Mouse (Mus musculus) ES-Bruce4 (cell line): ENCODE measurements around the gene 1810049J17Rik. TPM values are rescaled to one million over a fixed set of nuclear protein-coding genes. Genes with fewer than 3 reads are reported as not detected.

Experiments used
- H3K27ac ChIP-seq: 2 replicates; pipeline ENCODE4 v1.5.1; 2012; ENCODE audit warnings: low read length, inconsistent platforms; ENCODE audit not compliant: insufficient read depth
- H3K27me3 ChIP-seq: 2 replicates; pipeline ENCODE4 v1.6.1; 2012; ENCODE audit warnings: mild to moderate bottlenecking, low read length, inconsistent platforms; ENCODE audit not compliant: control insufficient read depth, poor library complexity, insufficient read depth, severe bottlenecking
- H3K36me3 ChIP-seq: 2 replicates; pipeline ENCODE4 v1.6.1; 2012; ENCODE audit warnings: inconsistent platforms, mild to moderate bottlenecking, low read length, moderate library complexity; ENCODE audit not compliant: control insufficient read depth, poor library complexity, insufficient read depth, severe bottlenecking
- H3K4me1 ChIP-seq: one replicate; pipeline ENCODE4 v1.8.1; 2011; ENCODE audit warnings: low read length; ENCODE audit not compliant: control insufficient read depth, insufficient read depth
- H3K4me3 ChIP-seq: 2 replicates; pipeline ENCODE4 v1.5.1; 2011; ENCODE audit warnings: low read depth, mild to moderate bottlenecking, low read length
- H3K9ac ChIP-seq: 2 replicates; pipeline ENCODE4 v1.6.1; 2012; ENCODE audit warnings: low read depth, mild to moderate bottlenecking, inconsistent platforms; ENCODE audit not compliant: poor library complexity, severe bottlenecking
- H3K9me3 ChIP-seq: replicated peaks from 2 replicates; pipeline ENCODE4 v1.6.1; 2012; ENCODE audit warnings: mild to moderate bottlenecking, low read length, inconsistent platforms; ENCODE audit not compliant: control insufficient read depth, poor library complexity, insufficient read depth, severe bottlenecking
- CTCF ChIP-seq: IDR thresholded peaks from one replicate; pipeline ENCODE4 v1.8.1; 2011; ENCODE audit warnings: low read depth, low read length
- EP300 ChIP-seq: IDR thresholded peaks from 2 replicates; pipeline ENCODE4 v1.6.1; 2011; ENCODE audit warnings: low read depth, low read length; ENCODE audit not compliant: insufficient read depth
- POLR2A ChIP-seq: IDR thresholded peaks from one replicate; pipeline ENCODE4 v1.8.1; 2011; ENCODE audit warnings: low read length; ENCODE audit not compliant: insufficient read depth
- polyA plus RNA-seq: library from polyadenylated mRNA; stranded (reverse); fragments of >200 nt; gene quantifications from 2 replicates; pipeline ENCODE4 v1.2.4, GENCODE M21; 2011; ENCODE audit warnings: low read depth; ENCODE audit not compliant: missing spikeins, insufficient read depth, insufficient read length

Gene 1810049J17Rik
- polyA plus RNA-seq, 1 experiment: not detected

DNA sequence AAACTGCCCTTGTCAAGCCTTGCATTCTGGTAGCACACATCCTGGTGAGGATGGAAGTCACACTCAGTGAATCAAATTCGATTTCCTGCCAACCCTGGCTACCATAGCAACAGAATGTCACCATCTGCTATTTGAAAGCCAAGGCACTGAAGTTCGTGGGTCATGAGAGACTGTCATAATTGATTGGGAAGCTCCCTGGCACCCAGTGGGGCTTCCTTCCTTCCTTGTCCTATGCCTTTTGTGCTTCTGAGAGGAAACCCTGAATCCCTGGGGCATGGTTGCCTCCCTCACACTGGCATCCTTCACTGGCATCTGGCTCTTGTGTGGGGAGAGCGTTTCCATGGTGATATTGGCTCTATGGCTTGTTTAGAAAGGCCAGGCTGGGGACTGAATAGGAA is 44.4 kb upstream of the 1810049J17Rik start:
- H3K4me1 ChIP-seq: no peaks in the 10 kb centered on the region
- no peak overlapping the region for H3K9ac ChIP-seq
- no peak for TF ChIP-seq POLR2A
- no peak for TF ChIP-seq EP300
- TF ChIP-seq CTCF: no peak
- no peaks in the 10 kb centered on the region for H3K27me3 ChIP-seq
- H3K4me3 ChIP-seq: no peak overlapping the region
- H3K36me3 ChIP-seq: 0 out of 2 replicates have a peak, but pooled peaks cover 2% of the 10 kb centered on the region
- no peaks in the 10 kb centered on the region for H3K9me3 ChIP-seq
- no peak overlapping the region for H3K27ac ChIP-seq

DNA sequence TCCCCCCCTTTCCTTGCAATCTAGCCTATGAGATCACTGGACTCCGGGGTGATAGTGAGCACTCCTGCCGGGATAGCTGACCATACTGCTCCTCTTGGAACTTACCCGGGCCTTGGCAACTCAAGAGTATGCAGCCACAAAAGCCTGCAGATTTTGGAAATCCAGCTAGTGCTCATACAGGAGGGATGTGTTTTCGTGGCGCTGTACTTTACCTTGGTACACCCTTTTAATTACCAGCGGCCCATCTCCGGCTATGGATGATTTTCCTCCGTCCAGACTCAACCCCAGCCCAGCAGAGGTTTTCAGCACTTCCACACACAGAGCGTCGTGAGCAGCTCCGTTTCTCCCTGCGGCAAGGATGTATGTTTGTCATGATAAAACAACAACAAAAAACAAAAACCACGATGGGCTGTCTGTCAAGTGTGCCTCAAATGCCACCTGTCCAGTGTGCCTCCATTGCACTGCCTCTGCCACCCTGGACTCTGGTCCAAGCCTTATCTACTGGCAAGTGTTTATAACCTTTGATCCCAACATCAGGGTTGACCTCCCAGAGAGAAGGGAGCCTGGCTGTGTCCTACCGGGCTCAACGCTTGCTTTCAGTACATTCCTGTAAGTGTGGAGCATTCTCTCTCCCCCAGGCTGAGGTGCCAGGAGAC is 43.8 kb upstream of the 1810049J17Rik start:
- Histone ChIP-seq H3K36me3 (0 out of 2 replicates have a peak, but pooled peaks cover 2% of the 10 kb centered on the region), H3K4me1 (no peaks in the 10 kb centered on the region), H3K27ac (no peak overlapping the region), H3K9me3 (no peaks in the 10 kb centered on the region), H3K27me3 (no peaks in the 10 kb centered on the region), H3K4me3 (no peak overlapping the region), H3K9ac (no peak overlapping the region)
- TF ChIP-seq EP300 (no peak), POLR2A (no peak), CTCF (no peak)

DNA sequence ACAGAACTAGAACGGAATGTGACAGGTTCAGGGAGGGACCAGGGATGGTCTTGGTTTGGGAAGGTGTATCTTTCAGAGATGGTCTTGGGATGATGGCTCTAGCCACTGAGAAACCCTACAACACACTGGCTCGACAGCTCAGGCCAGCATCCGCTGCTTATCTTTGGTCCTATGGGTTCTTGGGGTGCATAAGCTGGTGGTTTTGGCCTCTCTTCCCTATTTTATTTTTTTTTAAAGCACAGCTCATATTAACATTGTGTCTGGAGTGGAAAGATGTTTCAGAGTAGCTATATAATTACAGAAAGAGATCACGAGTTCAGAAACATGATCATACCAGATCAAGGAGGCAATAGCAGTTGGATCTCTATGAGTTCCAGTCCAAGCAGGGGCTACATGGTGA is 42.4 kb upstream of the 1810049J17Rik start:
- H3K4me3 ChIP-seq: no peak overlapping the region
- H3K9me3 ChIP-seq: no peaks in the 10 kb centered on the region
- H3K4me1 ChIP-seq: no peaks in the 10 kb centered on the region
- no peak overlapping the region for H3K27ac ChIP-seq
- 0 out of 2 replicates have a peak, but pooled peaks cover 2% of the 10 kb centered on the region for H3K36me3 ChIP-seq
- no peaks in the 10 kb centered on the region for H3K27me3 ChIP-seq
- TF ChIP-seq EP300 (no peak), POLR2A (no peak), CTCF (no peak)
- no peak overlapping the region for H3K9ac ChIP-seq

DNA sequence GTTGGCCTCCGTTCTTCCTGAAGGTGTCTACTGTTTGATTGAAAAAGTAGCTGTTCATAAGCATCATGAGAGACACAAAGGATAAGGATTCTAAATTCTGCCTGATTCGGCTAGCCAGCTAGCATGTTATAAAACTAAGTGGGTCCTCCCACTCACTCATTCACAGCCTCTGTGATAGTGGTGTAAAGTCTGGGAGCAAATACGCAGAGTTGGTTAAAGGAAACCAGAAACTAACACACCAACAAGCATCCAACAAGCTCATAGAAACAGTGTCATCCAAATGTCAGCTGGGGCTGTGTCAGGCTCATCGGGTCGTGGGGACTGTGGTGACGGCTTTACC is 41.0 kb upstream of the 1810049J17Rik start:
- TF ChIP-seq POLR2A (no peak), CTCF (no peak), EP300 (no peak)
- Histone ChIP-seq H3K36me3 (0 out of 2 replicates have a peak, but pooled peaks cover 2% of the 10 kb centered on the region), H3K4me3 (no peak overlapping the region), H3K27me3 (no peaks in the 10 kb centered on the region), H3K9ac (no peak overlapping the region), H3K27ac (no peak overlapping the region), H3K9me3 (no peaks in the 10 kb centered on the region), H3K4me1 (no peaks in the 10 kb centered on the region)

DNA sequence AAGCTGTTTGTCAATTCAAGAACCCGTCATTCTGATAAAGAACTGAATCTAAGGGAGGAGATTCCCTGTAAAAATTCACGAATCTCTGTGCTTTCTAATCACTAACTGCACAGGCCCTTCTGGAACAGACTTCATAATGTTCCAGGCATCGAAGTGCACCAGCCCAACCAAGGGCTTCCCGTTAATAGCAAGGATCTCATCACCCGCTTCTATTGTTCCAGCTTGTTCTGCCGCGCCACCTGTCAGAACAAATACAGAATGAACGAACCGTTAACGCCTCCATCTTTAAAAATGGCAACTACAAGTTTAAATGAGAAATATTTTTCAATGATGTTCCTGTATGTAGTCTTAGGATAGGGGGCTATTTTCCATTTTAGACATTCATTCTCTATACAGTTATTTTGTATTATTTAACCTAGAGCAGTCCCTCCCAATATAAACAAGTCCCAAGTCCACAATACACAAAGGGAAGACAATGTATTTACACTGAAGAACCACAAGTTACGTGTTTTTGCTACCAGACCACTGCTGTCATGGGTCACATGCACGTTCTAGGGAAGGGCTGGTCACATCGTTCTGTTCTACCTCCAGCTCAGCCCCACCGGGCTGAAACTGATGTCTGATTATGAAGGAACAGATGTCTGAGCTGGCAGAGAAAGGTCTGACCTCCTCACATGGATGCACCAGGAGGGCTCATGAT is 40.5 kb upstream of the 1810049J17Rik start:
- Histone ChIP-seq H3K9me3 (no peaks in the 10 kb centered on the region), H3K27ac (no peak overlapping the region), H3K9ac (no peak overlapping the region), H3K4me3 (no peak overlapping the region), H3K4me1 (no peaks in the 10 kb centered on the region), H3K27me3 (no peaks in the 10 kb centered on the region), H3K36me3 (0 out of 2 replicates have a peak, but pooled peaks cover 2% of the 10 kb centered on the region)
- TF ChIP-seq EP300: no peak
- no peak for TF ChIP-seq CTCF
- TF ChIP-seq POLR2A: no peak
